Mouse (Mus musculus): ENCODE data around the gene Adra2b.

GRCm38 (mm10) chr2:127335767-127336496 lies 27.1 kb upstream of the Adra2b start, which contains the start of gene Dusp2:
- TF ChIP-seq CTCF (IDR thresholded peaks at IDR 0.05; ENCODE audit: borderline replicate concordance, control insufficient read depth, extremely low read depth, insufficient read depth, low read length, poor library complexity) (peak; percentile 49; the same call in 1 of the 2 replicates), POLR2A (IDR thresholded peaks at IDR 0.05; ENCODE audit: control insufficient read depth, extremely low read depth, insufficient read depth, low read length, poor library complexity) (peak; percentile 99)

Measured in thymus, adult 2 months (tissue).